In genomic region chr4:59034325-59034917, GRCm38 (mm10) we compare ENCODE assay signal across 1 mouse cellular context.
TF ChIP-seq lines count a peak whose summit lies in the region.

No protein-coding gene starts in this region.

TF ChIP-seq in MEL, 35 proteins besides CTCF, POLR2A, EP300 and RAD21:
- TF ChIP-seq POLR2AphosphoS2 (IDR thresholded peaks at IDR 0.05; ENCODE audit: low read length) (no peak), ZKSCAN1 (IDR thresholded peaks at IDR 0.05; ENCODE audit: low read depth, low read length) (0 out of 2 replicates have a peak, but pooled peaks have one; percentile 16), USF1 (IDR thresholded peaks at IDR 0.05; ENCODE audit: low read depth, low read length) (no peak), UBTF (IDR thresholded peaks at IDR 0.05; ENCODE audit: borderline replicate concordance, insufficient read depth, low read depth, low read length) (no peak), GABPA (IDR thresholded peaks at IDR 0.05; ENCODE audit: low read depth, low read length) (no peak), MYC (IDR thresholded peaks at IDR 0.05; ENCODE audit: low read depth, low read length) (no peak), SMC3 (IDR thresholded peaks at IDR 0.05; ENCODE audit: low read depth, low read length) (no peak), TBP (IDR thresholded peaks at IDR 0.05; ENCODE audit: low read depth, low read length) (0 out of 2 replicates have a peak, but pooled peaks have one; percentile 1)
